Mouse (Mus musculus) mouse embryonic stem cell (cell line): ENCODE measurements at regions not wholly inside any gene's neighbourhood (a gene's known extent, or its start where the extent isn't known, plus 50 kb on each side); places are given as distances from the start of the nearest gene placed in this dataset.
"Not testable (repeated sequence)": the region's sequence is repeated elsewhere in the genome, so short reads cannot be mapped to it uniquely, and the experiment has no call there.

ENCODE experiments used
- in situ Hi-C, 2 experiments: fragments of 300-500 bp; cut with MboI; formaldehyde crosslinking; loops; 1 replicate in 1 of 2; 3 replicates in 1 of 2; pipeline ENCODE4 v1.14.3; 2019 to 2020; ENCODE audit warnings: low sequenced_read_pairs in 2 of 2, low pct_unique_long_range_greater_than_20kb in 1 of 2, mixed read lengths in 1 of 2; ENCODE audit not compliant: unreplicated experiment in 1 of 2

DNA sequence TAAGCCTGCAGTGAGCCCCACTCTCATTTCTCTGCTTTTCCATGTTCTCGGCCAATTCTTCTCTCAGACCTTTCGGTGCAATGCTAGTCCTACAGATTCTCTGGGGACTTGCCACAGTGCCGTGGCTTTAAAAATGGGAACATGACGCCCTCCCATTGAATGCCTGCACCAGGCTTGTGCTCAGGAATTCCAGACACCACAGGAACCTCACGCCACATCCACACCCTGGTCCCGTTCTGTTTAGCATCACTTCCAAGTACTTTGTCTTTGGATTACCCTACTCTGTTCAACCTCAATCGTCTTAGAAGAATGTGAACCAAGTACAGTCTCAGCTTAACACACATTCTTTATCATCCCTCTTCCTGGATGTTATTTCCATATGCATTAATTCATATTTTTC, 66.5 kb downstream of the Nabp1 start:
- in situ Hi-C loops, result no loop called here

GRCm38 (mm10) chr1:51403632-51404031, 74.6 kb downstream of the Nabp1 start:
- in situ Hi-C loops, result no loop called here

- in situ Hi-C loops, result no loop called here
Measured at GRCm38 (mm10) chr1:51402533-51402925, 75.7 kb downstream of the Nabp1 start.

DNA sequence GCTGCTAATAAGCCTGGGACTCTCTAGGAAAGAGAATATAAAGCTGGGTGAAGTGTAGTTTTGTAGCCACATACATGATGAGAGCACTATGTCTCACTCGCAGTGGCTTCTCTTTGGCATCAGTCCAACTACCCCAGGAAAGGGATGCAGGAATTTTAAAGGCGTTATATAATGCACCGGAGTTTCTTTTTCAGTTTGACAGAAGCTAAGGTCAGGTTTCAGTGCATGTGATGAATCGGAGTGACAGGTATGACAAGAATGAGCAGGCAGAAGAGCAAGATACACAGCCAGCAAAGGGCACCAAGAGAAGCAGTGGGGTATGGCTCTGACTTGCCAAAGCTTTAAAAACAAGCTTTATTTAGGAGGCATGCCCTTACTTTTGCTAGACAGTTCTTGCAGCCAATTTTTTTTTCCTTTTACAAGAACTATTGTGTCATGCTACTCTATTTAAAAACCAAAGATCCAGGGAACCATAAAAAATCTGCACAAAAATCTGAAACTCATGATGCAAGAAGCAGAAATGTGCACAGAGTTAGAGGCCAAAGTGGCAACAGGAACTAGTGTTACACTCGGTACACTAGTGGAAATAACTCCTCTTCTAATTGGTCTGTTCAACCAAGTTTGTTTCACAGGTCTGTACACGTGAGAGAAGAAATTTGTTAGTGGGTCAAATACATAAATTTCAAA, 76.2 kb downstream of the Nabp1 start:
- in situ Hi-C loops, result no loop called here

DNA sequence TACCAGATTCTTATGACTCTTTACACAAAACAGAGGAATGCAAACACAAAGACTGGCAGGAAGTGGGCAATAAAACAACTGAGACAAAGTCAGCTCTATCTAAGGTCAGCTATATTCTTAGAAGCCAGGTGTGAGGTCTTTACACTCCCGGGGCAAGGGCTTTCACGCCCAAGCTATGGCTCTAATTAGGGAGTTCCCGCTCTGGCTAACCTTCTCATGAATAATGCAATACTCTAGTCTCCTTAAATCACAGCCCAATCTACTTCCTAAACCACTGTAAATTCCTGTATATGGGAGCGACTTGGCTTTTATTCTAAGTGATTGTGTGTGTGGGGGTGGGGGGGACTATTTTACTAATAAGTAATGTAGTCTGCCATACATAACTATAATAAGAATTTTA, 77.7 kb downstream of the Nabp1 start:
- in situ Hi-C loops, result not testable (repeated sequence)

DNA sequence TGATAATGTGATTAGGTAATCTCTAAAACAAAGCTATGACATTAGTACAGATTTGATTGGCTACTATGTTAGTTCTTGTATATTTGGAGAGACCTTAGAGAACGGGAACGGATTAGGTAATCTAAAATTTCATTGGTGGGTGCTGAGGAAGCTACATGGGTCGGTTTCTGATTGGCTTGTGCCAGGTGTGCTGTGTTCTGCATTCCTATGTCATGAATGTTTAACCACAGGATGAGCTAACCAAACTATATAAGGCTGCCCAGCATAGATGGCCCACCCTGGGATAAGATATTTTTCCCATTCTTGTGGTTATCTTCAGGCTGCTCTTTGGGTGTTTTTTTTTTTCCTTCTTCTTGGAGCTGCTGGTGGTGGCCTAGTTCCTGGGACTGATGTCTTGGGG, 91.4 kb downstream of the Nabp1 start:
- in situ Hi-C loops, result no loop called here

DNA sequence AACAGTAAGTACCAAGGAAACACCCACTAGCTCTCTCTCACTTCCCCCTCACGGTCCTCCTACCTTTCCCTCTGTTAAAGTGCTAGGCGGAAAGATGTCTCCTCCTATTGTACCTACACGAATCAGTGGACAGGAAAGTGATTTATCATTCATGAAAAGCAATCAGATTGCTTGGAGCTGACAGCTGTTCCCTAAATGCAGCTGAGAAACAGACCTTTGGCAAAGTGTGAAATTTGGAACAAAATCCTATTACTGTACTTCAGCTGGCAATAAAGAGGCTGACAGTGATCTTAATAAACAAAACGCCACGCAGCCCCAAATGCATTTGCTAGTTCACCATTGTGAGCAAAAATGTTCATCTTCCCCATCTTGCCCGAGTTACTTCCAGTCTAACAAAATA, 94.2 kb downstream of the Nabp1 start:
- in situ Hi-C loops, result no loop called here

DNA sequence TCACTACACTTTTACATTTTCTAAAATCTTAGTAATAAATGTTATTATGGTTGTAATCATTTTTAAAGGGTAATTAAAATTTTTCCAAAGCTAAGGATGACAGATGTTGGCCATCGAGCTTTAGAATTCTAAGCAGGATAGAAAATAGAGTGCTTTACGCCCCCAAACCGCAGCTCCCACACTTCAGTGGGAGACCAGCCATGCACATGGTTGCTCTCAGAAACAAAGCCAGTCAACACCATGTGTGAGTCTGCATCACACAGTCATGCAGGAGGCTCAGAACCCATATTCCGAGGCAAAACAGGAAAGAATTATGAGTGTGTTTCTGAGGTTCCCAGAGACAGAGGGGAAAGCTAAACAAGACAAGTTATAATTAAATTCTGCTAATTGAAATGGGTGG, 91.3 kb downstream of the Cavin2 start:
- in situ Hi-C loops, result no loop called here

DNA sequence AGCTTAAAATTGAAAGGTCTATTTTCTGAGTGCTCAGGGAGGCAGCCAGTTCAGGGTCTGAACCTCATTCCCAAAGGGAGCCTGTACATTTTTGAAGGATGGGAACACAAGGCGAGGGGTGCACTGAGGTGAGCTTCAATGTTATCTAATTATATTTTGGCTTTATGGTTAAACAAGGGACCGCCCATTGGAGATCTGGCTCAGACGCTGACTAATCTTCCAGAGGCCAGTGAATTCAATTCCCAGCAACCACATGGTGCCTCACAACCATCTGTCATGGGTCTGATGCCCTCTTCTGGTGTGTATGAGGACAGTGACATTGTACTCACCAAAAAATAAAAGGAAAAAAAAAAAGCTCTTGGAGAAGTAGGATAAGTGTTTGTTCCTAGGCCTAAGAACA, 78.7 kb downstream of the Cavin2 start:
- in situ Hi-C loops, result loop anchor here in 1 of 2 experiments (10.0 kb wide), 1 partner anchor 237 kb away; no protein-coding TSS in a partner anchor

- in situ Hi-C loops, result loop anchor here in 1 of 2 experiments (10.0 kb wide), 1 partner anchor 245 kb away; no protein-coding TSS in a partner anchor
Measured at GRCm38 (mm10) chr1:51360095-51360494, 71.2 kb downstream of the Cavin2 start.
